Mouse (Mus musculus) gonadal fat pad, adult 2 months (tissue): Measurements from ENCODE around the gene 1700029H14Rik. TPM values are rescaled to one million over a fixed set of nuclear protein-coding genes. Genes with fewer than 3 reads are reported as not detected.

Source experiments
- DNase-seq: peaks from one replicate; pipeline ENCODE4 v3.0.0-alpha.2; 2012; ENCODE audit warnings: low read depth
- polyA plus RNA-seq: library from polyadenylated mRNA; depleted of rRNA; stranded (reverse); fragments of >200 nt; gene quantifications from 2 replicates; pipeline ENCODE4 v1.2.3, GENCODE M21; 2012; rRNA removed

The 1700029H14Rik gene
- polyA plus RNA-seq, 1 experiment, result 3.4 TPM

DNA sequence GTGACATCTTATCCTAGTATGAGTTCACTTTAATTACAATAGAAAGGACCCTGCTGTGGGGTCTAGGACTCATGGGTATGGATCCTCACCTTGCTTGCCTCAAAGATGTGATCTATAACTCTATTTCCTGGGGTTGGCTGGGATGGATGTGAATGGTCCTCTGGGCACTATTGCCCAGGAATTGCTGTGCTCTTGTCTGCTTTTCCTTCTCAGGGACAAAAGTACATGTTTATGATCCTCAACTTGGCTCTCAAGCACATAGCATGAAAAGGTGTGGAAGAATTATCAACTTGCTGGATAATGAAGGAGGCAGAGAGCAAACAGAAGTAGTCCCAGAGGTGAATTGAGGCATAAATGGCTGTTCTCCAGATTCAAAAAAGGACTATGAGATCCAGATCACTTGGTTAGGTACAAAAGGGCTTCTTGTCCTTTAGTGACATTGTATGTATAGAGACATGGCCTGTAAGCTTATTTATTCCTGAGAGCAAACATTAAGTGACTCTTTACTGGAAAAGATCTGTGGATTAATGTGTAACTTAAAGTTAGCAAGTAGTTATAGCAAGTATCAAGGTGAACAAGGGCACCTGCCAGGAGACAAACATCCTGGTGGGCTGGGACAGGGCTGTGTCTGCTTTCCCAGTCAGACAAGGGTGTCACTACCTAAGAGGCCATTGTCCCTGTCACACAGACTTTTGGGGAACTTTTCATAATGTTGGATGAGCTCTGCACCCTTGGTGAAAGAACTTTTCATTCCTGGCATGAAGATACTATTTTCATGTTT is 57.2 kb downstream of the 1700029H14Rik start:
- no peak for DNase-seq

DNA sequence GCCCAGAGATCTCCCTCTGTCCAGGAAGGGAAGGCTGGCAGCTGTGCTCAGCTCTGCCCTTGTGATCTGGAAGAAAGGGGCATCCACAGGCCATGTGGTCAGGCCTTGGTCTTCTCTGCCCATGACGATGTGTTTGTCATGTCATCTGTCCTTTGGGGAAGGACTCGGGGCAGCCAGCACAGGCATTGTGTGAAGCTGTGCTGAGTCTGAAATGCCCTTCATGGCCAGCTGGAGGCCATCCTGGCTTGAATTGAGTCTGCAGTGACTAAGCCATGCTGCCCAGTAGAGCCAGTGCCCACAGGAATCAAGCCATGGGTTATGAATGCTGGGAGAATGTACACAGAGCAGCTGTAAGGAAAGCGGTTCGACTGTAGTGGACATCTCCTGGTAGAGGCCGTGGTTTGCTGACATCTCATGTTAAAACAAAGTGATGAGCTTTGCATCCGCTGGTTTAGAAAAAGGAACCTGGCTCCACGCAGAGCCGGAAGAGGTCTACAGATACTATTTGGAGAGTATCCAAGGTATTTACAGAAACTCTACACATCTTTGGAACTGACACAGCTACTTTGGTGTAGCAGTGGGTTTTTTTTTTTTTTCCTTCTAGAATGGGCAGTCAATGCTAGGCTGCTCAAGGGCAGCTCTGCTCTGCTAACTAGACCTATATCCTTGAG is 58.2 kb downstream of the 1700029H14Rik start:
- DNase-seq, result no peak

DNA sequence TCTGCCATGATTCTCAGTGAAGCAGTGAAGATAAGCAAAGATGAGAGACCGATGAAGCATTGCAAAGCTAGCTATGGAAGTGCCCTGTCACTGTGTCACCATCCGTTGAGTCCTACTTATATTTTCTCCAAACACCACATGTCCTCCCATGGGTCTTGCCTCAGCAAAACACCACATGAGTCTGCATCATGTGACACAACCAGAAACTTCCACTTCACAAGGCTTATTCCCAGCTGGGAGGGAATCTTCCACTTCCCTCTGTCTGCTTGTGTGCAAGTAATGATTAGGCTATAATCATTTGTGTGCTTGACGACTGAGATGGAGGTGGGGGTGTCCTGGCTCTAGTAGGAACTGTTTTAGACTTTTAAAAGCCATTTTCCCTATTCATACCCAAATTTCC is 61.0 kb downstream of the 1700029H14Rik start:
- DNase-seq, result no peak

Other genes with a start within 250 kb of the 1700029H14Rik start
- 41.0 and 49.5 TPM in 2 replicates for gene Tfdp1, start 223.7 kb downstream of the 1700029H14Rik start, polyA plus RNA-seq
- gene Atp4b, start 165.6 kb downstream of the 1700029H14Rik start, polyA plus RNA-seq, result 0.23 and 0.58 TPM in 2 replicates
- 0.04 TPM in 1 of 2 replicates, not detected in the other for gene Grk1, start 157.4 kb downstream of the 1700029H14Rik start, polyA plus RNA-seq
- gene Tmem255b, start 127.3 kb downstream of the 1700029H14Rik start, polyA plus RNA-seq, result 4.5 and 5.6 TPM in 2 replicates
- gene Gas6, start 68.0 kb downstream of the 1700029H14Rik start, polyA plus RNA-seq, result 147 and 154 TPM in 2 replicates
- gene Rasa3, start 115.1 kb upstream of the 1700029H14Rik start, polyA plus RNA-seq, result 31.1 and 39.4 TPM in 2 replicates
- gene Cfap97d2, start 143.4 kb upstream of the 1700029H14Rik start, polyA plus RNA-seq, result 0.26 and 0.37 TPM in 2 replicates
- 41.7 and 43.7 TPM in 2 replicates for gene Cdc16, start 195.2 kb upstream of the 1700029H14Rik start, polyA plus RNA-seq
- 8.7 and 9.9 TPM in 2 replicates for gene Upf3a, start 223.2 kb upstream of the 1700029H14Rik start, polyA plus RNA-seq